Mouse (Mus musculus): ENCODE measurements at regions not wholly inside any gene's neighbourhood (a gene's known extent, or its start where the extent isn't known, plus 50 kb on each side); places are given as distances from the start of the nearest gene placed in this dataset.

DNA sequence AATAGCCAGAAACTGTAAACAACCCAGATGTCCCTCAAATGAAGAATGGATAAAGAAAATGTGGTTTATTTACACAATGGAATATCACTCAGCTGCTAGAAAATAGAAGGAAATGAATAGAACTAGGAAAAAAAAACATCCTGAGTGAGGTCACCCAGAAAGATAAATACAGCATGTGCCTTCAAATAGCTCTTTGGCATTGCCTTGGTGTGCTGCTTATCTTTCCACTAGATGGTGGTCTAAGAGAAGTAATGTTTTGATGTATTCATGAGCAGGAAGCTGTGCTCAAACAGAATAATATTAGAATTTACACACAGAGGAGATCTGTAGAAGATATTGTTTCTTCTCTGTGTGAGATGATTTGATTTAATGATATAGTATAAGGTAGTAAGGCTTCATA is 78.8 kb downstream of the Zfp619 start:
- Histone ChIP-seq H3K4me3 (ENCODE audit: extremely low read depth, insufficient read depth, insufficient read length) (no peak overlapping the region), H3K27me3 (ENCODE audit: control insufficient read depth, insufficient read depth, low read length) (no peaks in the 10 kb centered on the region), H3K27ac (ENCODE audit: insufficient read depth, low read length) (no peak overlapping the region), H3K4me1 (ENCODE audit: control insufficient read depth, insufficient read depth, insufficient read length) (no peaks in the 10 kb centered on the region), H3K36me3 (ENCODE audit: control insufficient read depth, insufficient read depth, low read length) (no peaks in the 10 kb centered on the region)
- no peak for DNase-seq (ENCODE audit: low read depth in 1 of 2, low spot score in 2 of 2)
- TF ChIP-seq POLR2A (IDR thresholded peaks at IDR 0.05; ENCODE audit: low read depth, low read length) (no peak), CTCF (IDR thresholded peaks at IDR 0.05; ENCODE audit: extremely low read depth, insufficient read depth, insufficient read length, insufficient replicate concordance) (no peak)

DNA sequence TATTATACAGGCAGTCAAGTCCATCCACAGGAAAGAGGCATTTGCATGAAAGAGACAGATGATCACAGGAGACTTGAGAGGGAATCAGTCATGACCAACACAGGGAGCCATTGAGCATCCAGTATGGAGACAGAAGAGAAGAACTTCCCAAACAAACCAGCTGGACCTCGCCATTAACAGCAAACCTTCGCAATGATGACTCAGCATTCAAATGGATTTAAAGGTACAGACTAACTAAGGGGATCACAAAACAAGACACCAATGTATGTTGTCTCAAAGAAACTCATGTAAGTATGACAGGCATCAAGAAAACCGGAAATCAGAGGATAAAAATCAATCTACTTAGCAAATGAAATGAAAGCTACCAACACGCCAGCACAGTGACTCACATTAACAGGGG is 96.2 kb downstream of the Zfp619 start:
- Histone ChIP-seq H3K27me3 (ENCODE audit: control insufficient read depth, insufficient read depth, low read length) (no peaks in the 10 kb centered on the region), H3K4me1 (ENCODE audit: control insufficient read depth, insufficient read depth, insufficient read length) (no peaks in the 10 kb centered on the region), H3K27ac (ENCODE audit: insufficient read depth, low read length) (no peak overlapping the region), H3K36me3 (ENCODE audit: control insufficient read depth, insufficient read depth, low read length) (no peaks in the 10 kb centered on the region), H3K4me3 (ENCODE audit: extremely low read depth, insufficient read depth, insufficient read length) (no peak overlapping the region)
- WGBS: 85% methylated on average over 4 of the region's 4 CpGs
- TF ChIP-seq POLR2A (IDR thresholded peaks at IDR 0.05; ENCODE audit: low read depth, low read length) (no peak), CTCF (IDR thresholded peaks at IDR 0.05; ENCODE audit: extremely low read depth, insufficient read depth, insufficient read length, insufficient replicate concordance) (no peak)
- no peak for DNase-seq (ENCODE audit: low read depth in 1 of 2, low spot score in 2 of 2)

DNA sequence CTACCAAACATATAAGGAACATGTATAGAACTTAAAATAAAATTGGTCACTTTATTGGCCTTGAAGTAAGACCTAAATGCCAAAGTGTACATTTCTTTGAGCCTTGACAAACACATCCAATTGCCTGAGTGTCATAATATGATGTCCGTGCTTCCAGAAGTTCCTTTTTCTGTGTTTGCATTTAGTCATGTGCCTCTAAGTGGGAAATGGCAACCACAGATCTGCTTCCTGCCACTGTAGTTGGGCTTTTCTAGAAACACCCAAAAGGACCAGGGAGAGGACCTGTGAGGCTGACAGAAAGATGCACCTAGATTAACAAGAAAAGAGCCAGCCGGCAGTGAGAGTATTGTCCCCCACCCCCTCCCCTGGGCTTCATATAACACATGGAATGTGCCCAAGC is 97.5 kb downstream of the Zfp619 start:
- H3K4me3 ChIP-seq (ENCODE audit: extremely low read depth, insufficient read depth, insufficient read length): no peak overlapping the region
- no peaks in the 10 kb centered on the region for H3K36me3 ChIP-seq (ENCODE audit: control insufficient read depth, insufficient read depth, low read length)
- no peak overlapping the region for H3K27ac ChIP-seq (ENCODE audit: insufficient read depth, low read length)
- H3K27me3 ChIP-seq (ENCODE audit: control insufficient read depth, insufficient read depth, low read length): no peaks in the 10 kb centered on the region
- TF ChIP-seq CTCF (IDR thresholded peaks at IDR 0.05; ENCODE audit: extremely low read depth, insufficient read depth, insufficient read length, insufficient replicate concordance) (no peak), POLR2A (IDR thresholded peaks at IDR 0.05; ENCODE audit: low read depth, low read length) (no peak)
- no peaks in the 10 kb centered on the region for H3K4me1 ChIP-seq (ENCODE audit: control insufficient read depth, insufficient read depth, insufficient read length)
- WGBS: 16% methylated on average over 2 of the region's 2 CpGs
- DNase-seq (ENCODE audit: low read depth in 1 of 2, low spot score in 2 of 2): no peak

DNA sequence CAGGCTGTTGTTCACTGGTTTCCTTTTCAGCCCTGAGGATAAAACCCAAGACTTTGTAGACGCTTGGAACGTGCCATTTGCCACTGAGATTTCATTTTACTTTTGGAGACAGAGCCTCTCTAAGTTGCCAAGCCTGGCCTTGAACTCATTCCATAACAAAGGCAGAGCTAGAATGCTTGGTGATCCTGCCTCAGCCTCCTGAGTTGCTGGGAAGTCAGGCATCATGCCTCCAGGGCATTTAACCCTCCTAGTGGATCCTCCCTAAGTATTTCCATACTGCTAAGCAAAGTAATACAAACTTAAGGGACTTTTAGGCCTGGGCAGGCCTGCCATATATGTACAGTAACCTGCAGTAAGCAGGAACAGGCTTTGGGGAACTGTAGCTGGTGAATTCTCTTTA is 104.2 kb downstream of the Zfp619 start:
- Histone ChIP-seq H3K36me3 (ENCODE audit: control insufficient read depth, insufficient read depth, low read length) (no peaks in the 10 kb centered on the region), H3K27me3 (ENCODE audit: control insufficient read depth, insufficient read depth, low read length) (no peaks in the 10 kb centered on the region), H3K4me1 (ENCODE audit: control insufficient read depth, insufficient read depth, insufficient read length) (no peaks in the 10 kb centered on the region), H3K27ac (ENCODE audit: insufficient read depth, low read length) (no peak overlapping the region), H3K4me3 (ENCODE audit: extremely low read depth, insufficient read depth, insufficient read length) (no peak overlapping the region)
- DNase-seq (ENCODE audit: low read depth in 1 of 2, low spot score in 2 of 2): no peak
- WGBS: 88% methylated on average over 2 of the region's 2 CpGs
- TF ChIP-seq CTCF (IDR thresholded peaks at IDR 0.05; ENCODE audit: extremely low read depth, insufficient read depth, insufficient read length, insufficient replicate concordance) (no peak), POLR2A (IDR thresholded peaks at IDR 0.05; ENCODE audit: low read depth, low read length) (no peak)

DNA sequence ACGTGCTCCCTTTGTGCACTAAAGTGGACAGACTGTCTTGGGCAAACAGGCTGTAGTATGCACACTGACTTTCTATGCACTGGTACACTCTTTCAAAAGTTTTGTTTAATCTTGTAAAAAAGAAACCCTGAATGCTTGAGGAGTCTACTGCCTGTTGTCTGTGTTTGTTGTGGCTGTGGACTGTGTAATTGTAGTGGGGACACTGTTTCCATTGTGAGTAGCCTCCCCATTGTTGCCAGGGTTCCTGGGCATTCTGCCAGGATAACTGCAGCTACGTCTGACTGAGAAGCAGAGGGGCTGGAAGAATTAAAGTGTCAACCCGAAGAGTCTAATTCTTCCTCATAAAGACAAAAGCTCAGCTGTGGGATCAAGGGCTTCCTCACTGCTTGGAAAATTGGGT is 115.3 kb downstream of the Zfp619 start:
- WGBS: 27% methylated on average over 3 of the region's 3 CpGs
- Histone ChIP-seq H3K36me3 (ENCODE audit: control insufficient read depth, insufficient read depth, low read length) (no peaks in the 10 kb centered on the region), H3K4me3 (ENCODE audit: extremely low read depth, insufficient read depth, insufficient read length) (no peak overlapping the region), H3K27ac (ENCODE audit: insufficient read depth, low read length) (no peak overlapping the region), H3K27me3 (ENCODE audit: control insufficient read depth, insufficient read depth, low read length) (no peaks in the 10 kb centered on the region), H3K4me1 (ENCODE audit: control insufficient read depth, insufficient read depth, insufficient read length) (no peaks in the 10 kb centered on the region)
- TF ChIP-seq POLR2A (IDR thresholded peaks at IDR 0.05; ENCODE audit: low read depth, low read length) (no peak), CTCF (IDR thresholded peaks at IDR 0.05; ENCODE audit: extremely low read depth, insufficient read depth, insufficient read length, insufficient replicate concordance) (no peak)
- DNase-seq (ENCODE audit: low read depth in 1 of 2, low spot score in 2 of 2): no peak

DNA sequence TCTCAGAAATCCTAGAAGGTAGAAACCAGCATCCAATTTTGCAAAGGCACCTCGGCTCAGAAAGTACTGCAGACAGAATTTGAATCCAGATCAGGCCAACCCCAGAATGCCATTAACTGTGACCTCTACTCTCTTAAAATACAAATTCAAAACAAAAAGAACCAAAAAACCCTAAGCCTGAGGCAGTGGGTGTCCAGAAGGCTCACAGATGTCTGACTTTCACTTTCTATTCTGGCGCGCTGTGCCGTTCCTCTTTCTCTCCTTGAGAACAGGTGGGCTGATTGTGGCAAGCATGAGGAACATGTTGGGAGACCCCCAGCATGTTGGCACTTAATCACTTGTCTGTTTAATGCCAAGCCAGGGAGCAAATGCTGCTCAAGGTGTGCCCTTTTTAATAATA is 124.8 kb downstream of the Zfp619 start:
- H3K4me3 ChIP-seq (ENCODE audit: extremely low read depth, insufficient read depth, insufficient read length): peak overlapping the region; percentile 43
- H3K27ac ChIP-seq (ENCODE audit: insufficient read depth, low read length): peak overlapping the region; percentile 13; the same call in 1 of the 2 replicates
- TF ChIP-seq CTCF (IDR thresholded peaks at IDR 0.05; ENCODE audit: extremely low read depth, insufficient read depth, insufficient read length, insufficient replicate concordance) (no peak), POLR2A (IDR thresholded peaks at IDR 0.05; ENCODE audit: low read depth, low read length) (no peak)
- H3K4me1 ChIP-seq (ENCODE audit: control insufficient read depth, insufficient read depth, insufficient read length): peaks cover 3% of the 10 kb centered on the region; the same call in 1 of the 2 replicates
- WGBS: 21% methylated on average over 4 of the region's 4 CpGs
- H3K36me3 ChIP-seq (ENCODE audit: control insufficient read depth, insufficient read depth, low read length): no peaks in the 10 kb centered on the region
- H3K27me3 ChIP-seq (ENCODE audit: control insufficient read depth, insufficient read depth, low read length): no peaks in the 10 kb centered on the region
- peak; percentile 23 to 42 for DNase-seq (ENCODE audit: low read depth in 1 of 2, low spot score in 2 of 2)

DNA sequence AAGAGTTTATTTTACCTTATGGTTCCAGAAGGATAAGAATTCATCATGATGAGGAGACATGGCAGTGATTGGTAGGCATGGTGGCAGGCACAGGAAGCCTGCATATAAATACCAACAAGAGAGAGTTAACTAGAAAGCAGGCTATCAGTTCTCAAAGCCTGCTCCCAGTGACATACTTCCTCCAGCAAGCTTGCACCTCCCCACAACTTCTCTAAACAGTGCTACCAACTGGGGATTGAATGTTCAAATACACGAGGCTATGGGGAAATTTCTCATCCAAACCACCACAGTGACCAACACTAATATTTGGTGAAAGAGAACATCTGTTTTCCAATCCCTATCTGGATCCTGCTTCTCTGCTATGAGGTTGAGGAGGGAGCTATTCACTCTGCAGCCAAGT is 125.8 kb downstream of the Zfp619 start:
- TF ChIP-seq CTCF (IDR thresholded peaks at IDR 0.05; ENCODE audit: extremely low read depth, insufficient read depth, insufficient read length, insufficient replicate concordance): no peak
- TF ChIP-seq POLR2A (IDR thresholded peaks at IDR 0.05; ENCODE audit: low read depth, low read length): no peak
- no peak overlapping the region for H3K4me3 ChIP-seq (ENCODE audit: extremely low read depth, insufficient read depth, insufficient read length)
- no peak overlapping the region for H3K27ac ChIP-seq (ENCODE audit: insufficient read depth, low read length)
- H3K27me3 ChIP-seq (ENCODE audit: control insufficient read depth, insufficient read depth, low read length): no peaks in the 10 kb centered on the region
- WGBS: 14% methylated on average over 1 of the region's 1 CpGs
- DNase-seq (ENCODE audit: low read depth in 1 of 2, low spot score in 2 of 2): no peak
- H3K36me3 ChIP-seq (ENCODE audit: control insufficient read depth, insufficient read depth, low read length): no peaks in the 10 kb centered on the region
- peaks cover 3% of the 10 kb centered on the region; the same call in 1 of the 2 replicates for H3K4me1 ChIP-seq (ENCODE audit: control insufficient read depth, insufficient read depth, insufficient read length)
